Mouse (Mus musculus) forebrain, embryonic 15.5 days (tissue): ENCODE measurements around the gene Pdcd6. TPM values are rescaled to one million over a fixed set of nuclear protein-coding genes. Genes with fewer than 3 reads are reported as not detected.

Experiments used
- ATAC-seq: fragments of 200-750 bp; cut with Nextera tagmentation; replicated peaks from 2 replicates; pipeline ENCODE4 v1.8.0; 2017; ENCODE audit warnings: mild to moderate bottlenecking, moderate TSS enrichment, moderate library complexity
- H3K27ac ChIP-seq: fragments of 300-500 bp; sonication (generic); replicated peaks from 2 replicates; pipeline ENCODE4 v1.5.1; 2015; ENCODE audit warnings: mild to moderate bottlenecking, inconsistent platforms
- H3K27me3 ChIP-seq: fragments of 300-500 bp; sonication (generic); 2 replicates; pipeline ENCODE4 v1.6.1; 2015; ENCODE audit warnings: inconsistent platforms
- H3K36me3 ChIP-seq: fragments of 300-500 bp; sonication (generic); 2 replicates; pipeline ENCODE4 v1.6.1; 2015; ENCODE audit warnings: mild to moderate bottlenecking, inconsistent platforms
- H3K4me1 ChIP-seq: fragments of 300-500 bp; sonication (generic); 2 replicates; pipeline ENCODE4 v1.6.1; 2015; ENCODE audit warnings: inconsistent platforms
- H3K4me2 ChIP-seq: fragments of 300-500 bp; sonication (generic); replicated peaks from 2 replicates; pipeline ENCODE4 v1.6.1; 2015; ENCODE audit warnings: mild to moderate bottlenecking, inconsistent platforms
- H3K4me3 ChIP-seq: fragments of 300-500 bp; sonication (generic); 2 replicates; pipeline ENCODE4 v1.5.1; 2015; ENCODE audit warnings: mild to moderate bottlenecking, inconsistent platforms
- H3K9ac ChIP-seq: fragments of 300-500 bp; sonication (generic); replicated peaks from 2 replicates; pipeline ENCODE4 v1.6.1; 2015; ENCODE audit warnings: mild to moderate bottlenecking, inconsistent platforms
- H3K9me3 ChIP-seq: fragments of 300-500 bp; sonication (generic); 2 replicates; pipeline ENCODE4 v1.6.1; 2016; ENCODE audit warnings: inconsistent platforms
- WGBS: fragments of 180-500 bp; shearing (Covaris S2); methylation state at CpG from one replicate; pipeline ENCODE4 v1.1.7; 2015; ENCODE audit warnings: mixed read lengths; 5-methylcytosine and 5-hydroxymethylcytosine counted together
- polyA plus RNA-seq: library from polyadenylated mRNA; unstranded; fragments of >200 nt; fragmentation: Nextera tagmentation; extraction: Ambion mirVana; gene quantifications from 2 replicates; pipeline ENCODE4 v1.2.1, GENCODE M21; 2015

Pdcd6 gene
- polyA plus RNA-seq, 1 experiment from 2014 or later = 137 TPM

DNA sequence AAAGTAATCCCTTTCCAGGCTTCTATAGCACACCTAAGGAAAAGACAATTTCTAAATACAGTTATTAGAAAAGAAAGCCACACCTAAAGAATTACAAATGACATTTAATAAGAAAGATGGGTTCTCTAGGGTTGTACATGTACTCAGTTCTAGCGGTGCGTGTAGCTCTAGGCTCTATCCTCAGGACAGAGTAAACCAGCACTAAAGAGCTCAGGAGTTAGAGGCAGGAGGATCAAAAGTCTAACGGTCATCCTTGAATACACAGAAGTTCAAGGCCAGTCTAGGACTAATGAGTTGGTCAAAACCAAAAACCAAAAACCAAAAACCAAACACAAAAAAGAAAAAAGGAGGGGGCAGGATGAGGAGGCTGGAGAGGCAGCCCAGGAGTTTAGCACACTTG lies 2.8 kb downstream of the Pdcd6 start:
- H3K9me3 ChIP-seq = no peaks in the 10 kb centered on the region
- H3K27me3 ChIP-seq = no peaks in the 10 kb centered on the region
- no peak overlapping the region for H3K27ac ChIP-seq
- WGBS = 94% methylated on average over 3 of the region's 3 CpGs
- H3K9ac ChIP-seq = no peak overlapping the region
- H3K4me2 ChIP-seq = no peak overlapping the region
- H3K36me3 ChIP-seq = peaks cover 20% of the 10 kb centered on the region
- ATAC-seq = no peak
- H3K4me3 ChIP-seq = no peak overlapping the region
- H3K4me1 ChIP-seq = peaks cover 16% of the 10 kb centered on the region

DNA sequence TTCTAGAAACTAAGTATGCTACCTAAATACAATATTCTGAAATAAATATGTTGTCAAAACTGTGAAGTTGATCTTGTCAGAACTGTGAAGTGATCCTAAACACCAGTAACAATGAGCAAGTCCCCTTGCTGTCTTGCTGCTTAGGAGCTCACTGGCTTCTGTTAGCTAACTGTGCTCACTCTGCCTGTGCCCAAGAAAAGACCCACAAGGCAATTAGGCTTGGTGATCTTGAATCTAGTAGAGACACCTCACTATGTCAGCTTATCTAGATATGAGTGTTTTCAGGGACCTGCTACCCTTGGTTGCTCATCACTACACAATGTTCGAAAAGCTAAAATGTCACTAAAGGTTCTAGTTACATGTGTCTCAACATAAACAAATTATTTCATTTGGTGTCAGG lies 11.6 kb downstream of the Pdcd6 start:
- Histone ChIP-seq H3K9me3 (no peaks in the 10 kb centered on the region), H3K27me3 (no peaks in the 10 kb centered on the region), H3K4me2 (no peak overlapping the region), H3K36me3 (peaks cover 78% of the 10 kb centered on the region), H3K27ac (no peak overlapping the region), H3K4me1 (no peaks in the 10 kb centered on the region), H3K9ac (no peak overlapping the region), H3K4me3 (no peak overlapping the region)
- 96% methylated on average over 1 of the region's 1 CpGs for WGBS
- no peak for ATAC-seq

DNA sequence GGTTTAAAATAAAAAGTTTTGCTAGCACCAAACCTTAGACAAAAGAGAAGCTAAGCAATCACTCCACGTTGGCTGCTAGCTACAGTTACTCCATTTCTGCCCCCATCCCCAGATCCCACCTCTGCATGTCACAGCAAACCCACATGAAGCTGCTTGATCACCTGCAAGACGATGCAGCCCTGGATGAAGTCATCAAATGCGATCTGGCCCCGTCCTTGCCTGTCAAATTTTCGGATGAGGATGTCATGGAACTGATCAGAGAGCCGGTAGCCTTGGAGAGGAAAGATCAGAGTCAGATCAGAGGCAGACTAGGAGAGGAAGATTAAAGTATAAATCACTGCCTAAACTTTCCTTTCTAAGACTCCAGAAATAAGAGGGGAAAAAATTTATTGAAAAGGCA lies 12.0 kb downstream of the Pdcd6 start:
- Histone ChIP-seq H3K9me3 (no peaks in the 10 kb centered on the region), H3K36me3 (peaks cover 78% of the 10 kb centered on the region), H3K4me3 (no peak overlapping the region), H3K9ac (no peak overlapping the region), H3K27me3 (no peaks in the 10 kb centered on the region), H3K4me2 (no peak overlapping the region), H3K4me1 (no peaks in the 10 kb centered on the region), H3K27ac (no peak overlapping the region)
- no peak for ATAC-seq
- WGBS = 93% methylated on average over 6 of the region's 6 CpGs

DNA sequence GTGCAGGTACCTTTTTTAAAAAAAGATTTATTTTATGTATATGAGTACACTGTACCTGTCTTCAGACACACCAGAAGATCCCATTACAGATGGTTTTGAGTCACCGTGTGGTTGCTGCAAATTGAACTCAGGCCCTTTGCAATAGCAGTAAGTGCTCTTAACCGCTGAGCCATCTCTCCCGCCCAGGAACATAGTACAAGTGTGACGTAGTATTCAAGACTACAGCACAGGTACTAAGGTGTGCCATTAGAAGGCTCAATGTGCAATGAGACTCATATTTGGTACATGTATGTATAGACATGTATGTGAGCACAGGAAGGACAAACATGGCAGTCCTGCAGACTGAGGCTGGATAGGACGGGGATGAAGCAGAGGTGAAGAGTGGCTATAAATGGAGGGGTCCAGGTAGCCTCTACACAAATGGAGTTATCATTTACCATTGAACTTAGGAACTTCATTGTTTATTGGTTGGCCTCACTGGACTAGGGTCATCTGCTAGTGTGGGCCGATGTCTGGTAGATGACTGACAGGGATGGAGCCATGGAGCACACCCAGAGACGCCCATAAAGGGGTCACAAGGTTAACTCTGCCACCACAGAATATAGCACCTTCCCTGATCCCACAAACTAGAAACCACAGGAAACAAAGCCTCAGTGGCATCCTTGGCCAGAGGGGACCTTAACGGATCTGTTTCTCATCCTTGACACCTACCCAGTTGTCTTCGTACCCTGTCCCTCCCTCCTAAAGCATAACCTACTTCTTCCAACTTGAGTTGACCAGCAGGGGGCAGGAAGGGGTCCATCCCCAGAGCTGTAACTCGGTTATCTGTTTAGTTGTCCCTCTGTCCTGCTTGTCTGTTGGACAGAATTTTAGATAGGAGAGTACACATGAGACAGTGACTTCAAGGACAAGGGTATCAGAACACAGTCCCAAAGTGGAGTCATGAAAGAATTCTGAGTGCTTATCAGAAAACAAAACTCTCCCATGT lies 15.0 kb downstream of the Pdcd6 start:
- Histone ChIP-seq H3K4me1 (no peaks in the 10 kb centered on the region), H3K9me3 (no peaks in the 10 kb centered on the region), H3K4me2 (no peak overlapping the region), H3K27ac (no peak overlapping the region), H3K9ac (no peak overlapping the region), H3K36me3 (peaks cover 51% of the 10 kb centered on the region), H3K4me3 (no peak overlapping the region), H3K27me3 (no peaks in the 10 kb centered on the region)
- peak; percentile 15; the same call in 1 of the 2 replicates for ATAC-seq
- 89% methylated on average over 10 of the region's 10 CpGs for WGBS

DNA sequence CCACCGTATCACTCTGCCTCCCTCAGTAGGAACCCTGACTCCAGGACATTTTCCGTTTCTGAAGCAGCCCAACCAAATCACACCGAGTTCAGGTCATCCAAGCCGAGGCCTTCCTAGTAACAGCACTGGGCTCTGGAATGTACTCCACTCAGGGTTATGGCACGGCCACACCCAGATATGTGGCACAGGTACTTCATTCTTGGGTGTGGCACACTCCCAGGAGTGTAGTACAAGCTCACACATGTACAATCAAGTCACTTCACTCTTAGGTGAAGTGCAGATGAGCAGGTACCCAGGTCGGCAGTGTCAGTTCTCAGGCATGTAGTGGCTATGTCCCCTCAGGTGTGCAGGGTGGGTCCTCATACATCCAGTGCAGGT lies 15.8 kb downstream of the Pdcd6 start:
- Histone ChIP-seq H3K9me3 (no peaks in the 10 kb centered on the region), H3K27ac (no peak overlapping the region), H3K27me3 (no peaks in the 10 kb centered on the region), H3K9ac (no peak overlapping the region), H3K36me3 (peaks cover 44% of the 10 kb centered on the region), H3K4me2 (no peak overlapping the region), H3K4me1 (no peaks in the 10 kb centered on the region), H3K4me3 (no peak overlapping the region)
- 82% methylated on average over 6 of the region's 6 CpGs for WGBS
- ATAC-seq = peak; percentile 62

DNA sequence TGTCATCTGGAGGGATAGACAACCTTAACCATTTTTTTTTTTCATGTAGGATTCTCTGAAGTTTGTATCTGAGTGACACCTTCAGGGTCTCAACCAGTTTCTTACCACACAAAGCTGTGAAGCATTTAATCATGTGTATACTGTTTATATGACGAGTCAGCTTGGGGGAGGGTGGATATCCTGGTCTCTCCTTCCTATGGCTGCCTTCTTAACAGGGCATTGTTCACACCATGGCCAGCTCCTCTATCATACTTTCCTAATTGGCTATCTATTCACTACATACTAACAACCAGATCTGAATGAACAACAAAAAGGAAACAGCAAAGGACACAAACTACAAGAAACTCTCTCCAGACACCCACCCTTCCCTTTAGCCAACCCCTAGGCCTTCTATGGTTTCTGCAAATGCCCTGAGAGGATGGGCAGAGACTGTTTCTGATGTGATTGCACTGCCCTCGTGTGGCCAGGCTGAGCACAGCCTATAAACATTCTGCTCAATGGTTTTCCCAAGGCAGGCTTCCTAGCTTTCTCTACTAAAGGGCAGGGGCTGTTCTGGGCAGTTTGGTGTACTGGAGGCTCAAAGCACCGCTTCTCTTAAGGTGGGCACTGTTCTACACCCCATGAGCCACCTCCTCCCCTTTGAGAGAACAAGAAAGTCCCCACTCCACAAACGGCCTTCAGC lies 16.3 kb downstream of the Pdcd6 start:
- H3K27ac ChIP-seq = no peak overlapping the region
- no peaks in the 10 kb centered on the region for H3K27me3 ChIP-seq
- WGBS = 42% methylated on average over 4 of the region's 4 CpGs
- no peaks in the 10 kb centered on the region for H3K9me3 ChIP-seq
- no peaks in the 10 kb centered on the region for H3K4me1 ChIP-seq
- H3K36me3 ChIP-seq = peaks cover 39% of the 10 kb centered on the region
- no peak overlapping the region for H3K9ac ChIP-seq
- no peak overlapping the region for H3K4me3 ChIP-seq
- peak; percentile 90 for ATAC-seq
- no peak overlapping the region for H3K4me2 ChIP-seq

DNA sequence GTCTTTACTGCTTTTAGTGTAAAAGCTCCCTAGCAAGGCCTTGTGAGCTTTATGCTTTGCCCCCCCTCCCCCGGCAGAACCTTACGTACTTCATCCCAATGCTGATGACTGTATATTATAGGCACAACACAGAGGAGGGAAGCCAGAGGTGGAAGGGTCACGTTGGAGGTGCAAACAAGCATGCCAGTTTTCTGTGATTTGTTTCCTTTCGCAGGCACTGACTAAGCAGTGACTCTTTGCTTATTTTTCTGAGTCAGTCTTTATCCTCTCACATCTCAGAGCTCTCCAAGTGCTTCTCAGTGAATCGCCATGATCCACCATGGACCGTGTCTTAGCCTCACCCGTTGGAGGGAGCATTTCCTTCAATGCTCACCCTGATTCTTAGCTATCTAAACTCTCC lies 21.0 kb downstream of the Pdcd6 start:
- peaks cover 10% of the 10 kb centered on the region; the same call in 1 of the 2 replicates for H3K27me3 ChIP-seq
- no peaks in the 10 kb centered on the region for H3K9me3 ChIP-seq
- H3K4me3 ChIP-seq = no peak overlapping the region
- no peak overlapping the region for H3K27ac ChIP-seq
- H3K4me1 ChIP-seq = peaks cover 5% of the 10 kb centered on the region; the same call in 1 of the 2 replicates
- no peak overlapping the region for H3K9ac ChIP-seq
- ATAC-seq = no peak
- WGBS = 83% methylated on average over 7 of the region's 7 CpGs
- no peaks in the 10 kb centered on the region for H3K36me3 ChIP-seq
- H3K4me2 ChIP-seq = no peak overlapping the region

DNA sequence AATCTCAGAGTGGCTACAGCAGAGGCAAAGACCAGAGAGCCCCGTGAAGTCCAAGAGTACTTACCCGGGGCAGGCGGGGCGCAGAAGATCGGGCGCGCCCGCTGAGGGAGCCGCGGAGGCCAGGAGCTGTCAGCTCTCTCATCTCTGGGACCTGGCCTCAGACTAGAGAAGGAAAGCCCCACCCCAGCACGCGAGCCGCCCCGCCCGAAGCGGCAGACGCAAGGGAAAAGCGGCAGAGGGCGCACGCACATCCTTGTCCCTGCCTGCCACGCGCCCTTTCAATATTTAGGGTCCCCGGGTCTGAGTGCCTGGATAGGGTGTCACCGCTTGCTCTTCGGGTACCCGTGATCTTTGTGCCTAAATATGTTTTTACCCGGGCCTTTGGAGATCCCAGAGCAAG lies 25.2 kb downstream of the Pdcd6 start, which contains the start of gene Ahrr:
Gene Ahrr, minus strand, starts transcription at position 165 of the 400 bp plus-strand sequence.
- ATAC-seq = peak; percentile 61; the same call in 1 of the 2 replicates
- peaks cover 5% of the 10 kb centered on the region; the same call in 1 of the 2 replicates for H3K4me1 ChIP-seq
- peaks cover 12% of the 10 kb centered on the region; the same call in 1 of the 2 replicates for H3K27me3 ChIP-seq
- no peak within 1 kb of the TSS for H3K27ac ChIP-seq
- WGBS = 1% methylated on average over 27 of the region's 27 CpGs
- no peaks in the 10 kb centered on the region for H3K9me3 ChIP-seq
- no peaks in the 10 kb centered on the region for H3K36me3 ChIP-seq
- H3K9ac ChIP-seq = peak within 1 kb of the TSS; percentile 43
- H3K4me3 ChIP-seq = peak within 1 kb of the TSS; percentile 24
- H3K4me2 ChIP-seq = peak within 1 kb of the TSS; percentile 51

DNA sequence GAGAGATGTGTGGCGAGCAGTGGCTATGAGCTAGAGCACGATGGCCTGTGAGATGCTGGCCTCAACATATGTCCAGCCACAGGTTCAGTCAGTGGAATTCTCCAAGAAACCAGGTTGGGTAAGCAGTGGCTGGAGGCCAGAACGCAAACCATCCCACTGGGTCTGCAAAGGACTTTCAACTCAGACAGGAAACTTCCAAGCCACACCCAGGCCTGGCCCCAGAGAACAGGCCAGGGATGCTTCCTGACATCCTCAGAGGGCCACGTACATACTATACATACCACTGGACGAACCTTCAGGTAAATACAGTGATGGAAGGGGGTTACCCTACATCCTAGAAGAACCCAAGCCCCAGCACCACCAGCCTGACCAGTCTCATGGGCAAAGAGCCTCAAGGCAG lies 27.7 kb downstream of the Pdcd6 start:
- Histone ChIP-seq H3K4me2 (no peak overlapping the region), H3K9me3 (no peaks in the 10 kb centered on the region), H3K4me3 (no peak overlapping the region), H3K27me3 (peaks cover 12% of the 10 kb centered on the region; the same call in 1 of the 2 replicates), H3K4me1 (peaks cover 5% of the 10 kb centered on the region; the same call in 1 of the 2 replicates), H3K9ac (no peak overlapping the region), H3K27ac (no peak overlapping the region), H3K36me3 (no peaks in the 10 kb centered on the region)
- 90% methylated on average over 5 of the region's 5 CpGs for WGBS
- ATAC-seq = no peak

DNA sequence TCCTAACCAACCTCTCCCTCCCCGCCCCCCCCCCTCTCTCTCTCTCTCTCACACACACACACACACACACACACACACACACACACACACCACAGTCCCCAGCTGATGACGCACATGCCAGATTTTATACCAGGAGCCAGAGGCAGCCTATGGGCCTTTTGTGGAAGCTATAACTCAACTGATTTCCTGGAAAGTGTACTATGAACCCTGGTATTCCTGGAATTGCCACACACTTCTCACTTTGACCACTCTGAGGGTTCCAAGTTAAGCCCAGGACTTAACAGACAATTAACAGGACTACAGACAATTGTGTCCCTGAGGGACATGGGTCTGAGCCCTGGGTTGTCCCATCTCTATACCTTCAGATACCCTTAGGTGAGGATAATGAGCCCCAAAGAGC lies 35.1 kb downstream of the Pdcd6 start:
- Histone ChIP-seq H3K4me1 (no peaks in the 10 kb centered on the region), H3K9me3 (no peaks in the 10 kb centered on the region), H3K4me3 (no peak overlapping the region), H3K9ac (no peak overlapping the region), H3K27ac (no peak overlapping the region), H3K27me3 (no peaks in the 10 kb centered on the region), H3K36me3 (no peaks in the 10 kb centered on the region), H3K4me2 (no peak overlapping the region)
- WGBS = 56% methylated on average over 2 of the region's 2 CpGs
- ATAC-seq = no peak

DNA sequence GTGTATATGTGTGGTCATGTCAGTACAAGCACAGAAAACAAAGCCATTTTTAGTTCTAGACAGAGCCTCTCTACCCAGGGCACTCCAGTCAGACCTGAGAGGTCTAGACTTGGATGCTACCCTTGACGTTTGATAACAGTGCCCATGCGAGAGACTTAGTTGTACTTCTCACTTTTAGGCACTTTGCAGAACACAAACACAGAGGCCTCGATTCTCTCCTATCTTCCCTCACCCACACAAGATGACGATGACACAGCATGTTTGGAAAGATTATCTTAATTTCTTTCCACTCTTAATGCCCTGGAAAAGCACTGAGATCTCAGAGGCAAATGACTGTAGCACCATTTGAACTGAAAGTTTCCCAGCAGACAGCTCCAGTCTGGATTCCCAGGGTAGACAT lies 41.7 kb downstream of the Pdcd6 start:
- no peak overlapping the region for H3K27ac ChIP-seq
- no peaks in the 10 kb centered on the region for H3K4me1 ChIP-seq
- no peaks in the 10 kb centered on the region for H3K36me3 ChIP-seq
- no peak overlapping the region for H3K4me2 ChIP-seq
- no peak overlapping the region for H3K9ac ChIP-seq
- H3K27me3 ChIP-seq = no peaks in the 10 kb centered on the region
- no peak overlapping the region for H3K4me3 ChIP-seq
- WGBS = 78% methylated on average over 4 of the region's 4 CpGs
- H3K9me3 ChIP-seq = no peaks in the 10 kb centered on the region
- ATAC-seq = no peak
